Mouse (Mus musculus) ZHBTc4 (cell line): ENCODE data around the gene Gm340.

Source experiments
- DNase-seq: peaks from one replicate; pipeline ENCODE4 v3.0.0-alpha.2; 2011; ENCODE audit warnings: low read depth, low spot score

Gene Gm340

DNA sequence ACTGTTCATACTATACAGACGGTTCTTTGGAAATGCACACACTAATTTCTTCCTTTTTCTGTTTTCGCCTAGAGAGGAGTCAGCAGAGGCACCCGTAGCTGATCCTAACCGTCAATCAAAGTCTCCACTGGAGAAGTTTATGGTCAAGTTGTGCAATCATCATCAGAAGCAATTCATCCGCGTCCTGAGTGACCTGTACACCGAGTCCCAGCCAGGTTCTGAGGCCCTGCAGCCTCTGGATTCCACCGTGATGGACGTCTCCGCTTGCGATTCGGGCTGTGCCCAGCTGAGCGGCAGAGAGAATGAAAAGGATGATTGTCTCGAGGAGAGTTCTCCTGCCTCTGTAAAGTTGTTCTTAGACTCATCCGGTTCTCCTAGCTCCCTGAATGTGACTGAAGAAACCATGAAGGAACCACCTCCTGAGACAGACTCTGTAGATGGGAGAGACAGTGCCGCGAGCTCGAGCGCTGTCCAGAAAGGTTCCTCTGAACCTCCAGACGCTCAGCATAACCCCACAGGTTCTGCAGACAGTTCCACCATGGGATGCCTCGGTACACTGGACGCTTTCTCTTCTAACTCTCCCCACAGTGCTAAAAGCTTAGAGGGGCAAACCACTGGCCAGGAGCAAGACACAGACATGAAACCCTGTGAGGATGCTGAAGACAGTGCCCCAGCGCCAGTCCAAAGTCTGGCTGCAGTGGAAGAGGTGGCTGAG, at the start of gene Gm340:
Gm340 (plus strand) TSS at position 665 of the 715 bp plus-strand sequence.
- DNase-seq, result no peak

DNA sequence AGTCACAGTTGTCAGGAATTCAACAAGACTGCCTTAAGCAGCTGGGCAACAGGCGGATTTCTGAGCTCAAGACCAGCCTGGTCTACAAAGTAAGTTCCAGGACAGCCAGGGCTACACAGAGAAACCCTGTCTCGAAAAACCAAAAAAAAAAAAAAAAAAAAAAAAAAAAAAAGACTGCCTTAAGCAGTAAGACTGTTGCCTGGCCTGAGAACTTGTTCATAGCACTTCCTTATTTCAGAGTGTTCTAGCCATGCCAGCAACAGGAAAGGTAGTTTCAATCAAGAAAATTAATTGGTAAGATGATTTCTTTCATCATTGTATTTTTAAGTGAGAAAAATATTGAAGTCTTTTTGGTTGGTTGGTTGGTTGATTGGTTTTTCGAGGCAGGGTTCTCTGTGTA, 48.1 kb upstream of the Gm340 start:
- DNase-seq, result no peak

GRCm38 (mm10) chr19:41556981-41557380, 25.2 kb upstream of the Gm340 start:
- no peak for DNase-seq

DNA sequence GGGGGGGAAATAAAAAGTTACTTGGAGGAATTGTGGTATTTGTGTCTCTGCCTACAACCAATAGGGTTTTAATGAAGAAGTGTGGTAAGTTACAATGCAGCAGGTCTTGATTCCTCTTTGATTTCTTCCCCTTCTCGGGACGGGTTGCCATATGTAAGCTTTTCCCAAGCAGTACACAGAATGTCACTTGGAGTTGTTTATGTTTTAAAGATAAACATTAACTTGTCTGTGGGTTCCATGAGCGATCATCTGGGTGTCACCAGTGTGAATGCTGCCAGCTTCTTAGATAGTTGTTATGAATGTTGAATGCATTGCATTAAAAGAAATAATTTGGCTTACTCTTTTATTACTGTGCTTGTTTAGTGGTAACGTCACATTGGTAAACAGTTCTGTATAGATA, 24.7 kb upstream of the Gm340 start:
- no peak for DNase-seq

- no peak for DNase-seq
Observed at GRCm38 (mm10) chr19:41558891-41559486, 23.2 kb upstream of the Gm340 start.

- DNase-seq, result no peak
Observed at GRCm38 (mm10) chr19:41560856-41561255, 21.3 kb upstream of the Gm340 start.

DNA sequence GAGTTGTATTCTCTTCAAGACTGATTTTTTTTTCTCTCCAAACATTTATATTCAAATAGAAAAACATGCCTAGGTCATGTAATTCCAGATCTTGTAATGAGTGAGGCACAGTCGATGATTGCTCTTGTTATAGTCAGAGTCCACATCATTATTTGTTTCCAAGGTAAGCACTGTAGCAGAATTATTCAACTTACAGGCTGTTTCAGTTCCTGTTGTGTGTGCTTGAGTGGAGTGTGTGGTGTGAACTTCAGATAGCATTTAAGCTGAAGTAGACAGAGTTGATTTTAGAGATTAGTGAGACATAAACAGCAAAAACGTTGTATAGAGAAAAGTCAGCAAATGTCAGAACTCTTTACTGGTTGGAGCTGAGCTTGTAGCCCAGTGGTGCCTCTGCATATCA, 13.4 kb upstream of the Gm340 start:
- no peak for DNase-seq

GRCm38 (mm10) chr19:41573700-41574099, 8.5 kb upstream of the Gm340 start:
- peak; percentile 29 for DNase-seq

GRCm38 (mm10) chr19:41577576-41577975, 4.6 kb upstream of the Gm340 start:
- no peak for DNase-seq

DNA sequence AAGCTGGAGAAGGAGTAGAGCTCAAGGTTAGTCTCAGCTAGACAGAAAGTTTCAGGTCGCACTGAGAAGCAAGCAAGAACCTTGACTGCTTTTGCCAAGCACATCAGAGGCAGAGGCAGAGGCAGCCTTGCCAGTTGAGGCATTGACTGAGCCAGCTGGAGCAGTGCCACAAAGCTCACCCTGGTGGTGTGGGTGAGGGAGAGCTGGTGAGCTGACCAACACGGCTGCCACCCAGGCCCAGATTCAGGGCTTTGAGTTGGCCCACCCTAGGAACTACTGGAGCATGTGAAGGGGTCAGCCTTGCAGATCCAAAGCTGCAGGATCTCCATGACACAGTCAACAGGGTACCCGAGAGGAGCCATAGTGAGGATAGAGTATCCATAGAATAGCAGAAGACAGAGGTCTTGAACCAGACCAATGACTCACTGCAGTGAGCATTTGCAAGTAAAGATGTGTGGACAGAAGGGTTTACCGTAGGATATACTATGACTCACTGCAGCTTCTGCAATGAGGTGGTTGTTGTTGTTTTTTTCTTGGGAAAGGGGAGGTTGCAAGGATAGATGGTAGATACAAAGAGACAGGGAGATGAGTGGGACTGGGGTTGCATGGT, 2.8 kb upstream of the Gm340 start:
- DNase-seq, result no peak

- no peak for DNase-seq
Observed at GRCm38 (mm10) chr19:41582918-41583514, 846 bp downstream of the Gm340 start.

DNA sequence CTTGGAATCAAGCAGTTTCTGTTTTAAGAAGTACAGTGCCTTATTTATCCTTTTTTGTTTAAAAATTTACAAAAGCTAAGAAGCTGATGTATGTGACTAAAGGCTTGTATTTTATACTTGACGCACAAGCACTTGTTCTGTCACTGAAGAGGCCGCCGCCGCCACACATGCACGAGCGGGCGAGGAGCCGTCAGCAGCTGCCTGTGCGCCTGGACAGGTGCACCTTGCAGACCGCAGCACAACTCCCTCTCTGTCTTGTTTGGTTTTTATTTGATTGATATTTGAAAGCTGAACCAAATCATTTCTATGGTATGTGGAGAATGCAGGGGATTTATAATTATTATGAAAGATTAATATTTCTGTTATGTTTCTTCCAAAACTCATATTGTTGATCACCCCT, 4.6 kb downstream of the Gm340 start:
- peak; percentile 40 for DNase-seq

- DNase-seq, result peak; percentile 18
Observed at GRCm38 (mm10) chr19:41587431-41588222, 5.5 kb downstream of the Gm340 start.

- DNase-seq, result no peak
Observed at GRCm38 (mm10) chr19:41589026-41589425, 6.9 kb downstream of the Gm340 start.

GRCm38 (mm10) chr19:41589681-41590080, 7.5 kb downstream of the Gm340 start:
- DNase-seq, result no peak

GRCm38 (mm10) chr19:41591808-41592207, 9.6 kb downstream of the Gm340 start:
- DNase-seq, result no peak

- DNase-seq, result no peak
Observed at GRCm38 (mm10) chr19:41597170-41597894, 15.2 kb downstream of the Gm340 start.

GRCm38 (mm10) chr19:41600647-41601046, 18.5 kb downstream of the Gm340 start:
- peak; percentile 30 for DNase-seq

GRCm38 (mm10) chr19:41606208-41606987, 24.2 kb downstream of the Gm340 start:
- DNase-seq, result peak; percentile 21

DNA sequence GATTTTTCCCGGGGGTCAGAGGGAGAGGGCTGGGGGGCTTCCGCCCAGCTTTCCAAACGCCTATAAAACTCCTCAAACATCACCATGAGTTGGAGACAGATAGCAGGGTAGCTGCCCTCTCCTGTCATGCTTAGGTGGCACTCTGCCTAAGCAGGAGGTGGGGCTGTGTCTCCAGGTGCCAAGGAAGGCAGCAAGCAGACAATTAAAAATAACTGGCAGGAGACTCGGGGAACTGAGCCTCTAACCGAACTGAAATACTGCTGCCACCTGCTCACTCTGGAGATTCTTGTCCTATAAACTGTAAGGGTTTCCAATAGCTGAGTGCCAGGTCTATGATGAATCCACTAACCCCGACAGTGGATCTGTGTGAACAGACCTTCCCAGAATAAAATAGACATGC, 29.5 kb downstream of the Gm340 start:
- DNase-seq, result no peak
